Mouse (Mus musculus): ENCODE data around the gene Mia2.

- TF ChIP-seq POLR2A (IDR thresholded peaks at IDR 0.05; ENCODE audit: insufficient read depth, low read depth, low read length) (no peak), CTCF (IDR thresholded peaks at IDR 0.05; ENCODE audit: insufficient read depth, low read depth, low read length) (no peak)
Observed at GRCm38 (mm10) chr12:59053976-59054375, 41.6 kb upstream of the Mia2 start.

Data from olfactory bulb, adult 2 months (tissue).